Mouse (Mus musculus) limb, embryonic 14.5 days (tissue): ENCODE data around the gene Tmem240. TPM values are rescaled to one million over a fixed set of nuclear protein-coding genes. Genes with fewer than 3 reads are reported as not detected.

Source experiments
- ATAC-seq: fragments of 200-750 bp; cut with Nextera tagmentation; 2 replicates; pipeline ENCODE4 v1.8.0; 2017; ENCODE audit warnings: low read depth, moderate number of reproducible peaks, moderate TSS enrichment; ENCODE audit not compliant: low FRiP score
- DNase-seq: peaks from one replicate; pipeline ENCODE4 v3.0.0-alpha.2; 2015; ENCODE audit warnings: low spot score
- H3K27ac ChIP-seq: fragments of 300-500 bp; sonication (generic); replicated peaks from 2 replicates; pipeline ENCODE4 v1.5.1; 2014; ENCODE audit warnings: low read depth, mild to moderate bottlenecking, low read length, moderate library complexity, mixed read lengths
- H3K27me3 ChIP-seq: fragments of 300-500 bp; sonication (generic); 2 replicates; pipeline ENCODE4 v1.6.1; 2014; ENCODE audit warnings: low read length, mixed read lengths; ENCODE audit not compliant: control insufficient read depth, insufficient read depth
- H3K36me3 ChIP-seq: fragments of 300-500 bp; sonication (generic); 2 replicates; pipeline ENCODE4 v1.6.1; 2014; ENCODE audit warnings: mild to moderate bottlenecking, low read length, moderate library complexity, mixed read lengths; ENCODE audit not compliant: control insufficient read depth, insufficient read depth
- H3K4me1 ChIP-seq: fragments of 300-500 bp; sonication (generic); 2 replicates; pipeline ENCODE4 v1.6.1; 2014; ENCODE audit warnings: antibody characterized with exemption, low read length, mixed read lengths; ENCODE audit not compliant: control insufficient read depth, insufficient read depth
- H3K4me2 ChIP-seq: fragments of 300-500 bp; sonication (generic); replicated peaks from 2 replicates; pipeline ENCODE4 v1.6.1; 2014; ENCODE audit warnings: low read depth, mild to moderate bottlenecking, low read length, moderate library complexity; ENCODE audit not compliant: severe bottlenecking
- H3K4me3 ChIP-seq: fragments of 300-500 bp; sonication (generic); replicated peaks from 2 replicates; pipeline ENCODE4 v1.5.1; 2014; ENCODE audit warnings: low read length
- H3K9ac ChIP-seq: fragments of 300-500 bp; sonication (generic); 2 replicates; pipeline ENCODE4 v1.6.1; 2014; ENCODE audit warnings: mild to moderate bottlenecking, low read depth, low read length, moderate library complexity; ENCODE audit not compliant: severe bottlenecking
- H3K9me3 ChIP-seq: fragments of 300-500 bp; sonication (generic); 2 replicates; pipeline ENCODE4 v1.6.1; 2016; ENCODE audit warnings: low read length; ENCODE audit not compliant: control insufficient read depth
- POLR2A ChIP-seq: fragments of 200-500 bp; IDR thresholded peaks from 2 replicates; pipeline ENCODE4 v1.8.0; 2012; ENCODE audit warnings: inconsistent platforms, mild to moderate bottlenecking, moderate library complexity, borderline replicate concordance; ENCODE audit not compliant: insufficient read depth, insufficient read length; ENCODE audit errors: extremely low read depth
- WGBS: fragments of 180-500 bp; shearing (Covaris S2); extraction: QIAGEN DNeasy Blood & Tissue Kit; methylation state at CpG from one replicate; pipeline ENCODE4 v1.1.7; 2014; 5-methylcytosine and 5-hydroxymethylcytosine counted together
- polyA plus RNA-seq, 2 experiments: library from polyadenylated mRNA; depleted of rRNA in 1 of 2; stranded (reverse) in 1 of 2; unstranded in 1 of 2; fragments of >200 nt; fragmentation: Nextera tagmentation in 1 of 2; extraction: Ambion mirVana in 1 of 2; gene quantifications; 2 replicates each; pipeline versions ENCODE4 v1.2.1 to v1.2.3; 2012 to 2014

The Tmem240 gene
- polyA plus RNA-seq, 2 experiments, result 0.88 to 4.0 TPM

GRCm38 (mm10) chr4:155769880-155770512, 35.4 kb downstream of the Tmem240 start:
- H3K4me2 ChIP-seq, result peak overlapping the region; percentile 80
- peaks cover 13% of the 10 kb centered on the region for H3K4me1 ChIP-seq
- H3K9me3 ChIP-seq, result no peaks in the 10 kb centered on the region
- ATAC-seq, result peak; percentile 88
- 0% methylated on average over 29 of the region's 39 CpGs for WGBS
- peak overlapping the region; percentile 84 for H3K9ac ChIP-seq
- 0 out of 2 replicates have a peak, but pooled peaks have one; percentile 75 for TF ChIP-seq POLR2A
- H3K4me3 ChIP-seq, result peak overlapping the region; percentile 53
- H3K27me3 ChIP-seq, result no peaks in the 10 kb centered on the region
- H3K36me3 ChIP-seq, result no peaks in the 10 kb centered on the region
- DNase-seq, result peak; percentile 79
- peak overlapping the region; percentile 73 for H3K27ac ChIP-seq

GRCm38 (mm10) chr4:155770626-155771025, 36.0 kb downstream of the Tmem240 start:
- ATAC-seq (no peak), DNase-seq (no peak)
- WGBS, result 41% methylated on average over 21 of the region's 24 CpGs
- Histone ChIP-seq H3K4me3 (peak overlapping the region; percentile 53), H3K4me1 (peaks cover 16% of the 10 kb centered on the region), H3K36me3 (no peaks in the 10 kb centered on the region), H3K27ac (no peak overlapping the region), H3K9ac (peak overlapping the region; percentile 84), H3K4me2 (peak overlapping the region; percentile 80), H3K9me3 (no peaks in the 10 kb centered on the region), H3K27me3 (no peaks in the 10 kb centered on the region)
- TF ChIP-seq POLR2A, result no peak

- Histone ChIP-seq H3K36me3 (no peaks in the 10 kb centered on the region), H3K27me3 (no peaks in the 10 kb centered on the region), H3K4me1 (peaks cover 16% of the 10 kb centered on the region), H3K27ac (no peak overlapping the region), H3K4me3 (no peak overlapping the region), H3K9ac (no peak overlapping the region), H3K4me2 (no peak overlapping the region), H3K9me3 (no peaks in the 10 kb centered on the region)
- ATAC-seq, result no peak
- WGBS, result 93% methylated on average over 2 of the region's 2 CpGs
- DNase-seq, result no peak
- no peak for TF ChIP-seq POLR2A
These were observed 37.1 kb downstream of the Tmem240 start for GRCm38 (mm10) chr4:155771706-155772105.

GRCm38 (mm10) chr4:155772786-155773185, 38.2 kb downstream of the Tmem240 start:
- ATAC-seq (no peak), DNase-seq (no peak)
- WGBS, result 89% methylated on average over 13 of the region's 13 CpGs
- Histone ChIP-seq H3K9ac (no peak overlapping the region), H3K36me3 (no peaks in the 10 kb centered on the region), H3K4me3 (no peak overlapping the region), H3K9me3 (no peaks in the 10 kb centered on the region), H3K4me2 (no peak overlapping the region), H3K27ac (no peak overlapping the region), H3K27me3 (no peaks in the 10 kb centered on the region), H3K4me1 (peaks cover 16% of the 10 kb centered on the region)
- TF ChIP-seq POLR2A, result no peak

GRCm38 (mm10) chr4:155773335-155774078, 38.9 kb downstream of the Tmem240 start:
- no peak for DNase-seq
- peak overlapping the region; percentile 43 for H3K4me3 ChIP-seq
- H3K9ac ChIP-seq, result peak overlapping the region; percentile 51; the same call in 1 of the 2 replicates
- H3K36me3 ChIP-seq, result no peaks in the 10 kb centered on the region
- peak overlapping the region; percentile 92 for H3K4me2 ChIP-seq
- H3K27ac ChIP-seq, result no peak overlapping the region
- H3K9me3 ChIP-seq, result no peaks in the 10 kb centered on the region
- no peaks in the 10 kb centered on the region for H3K27me3 ChIP-seq
- no peak for ATAC-seq
- WGBS, result 67% methylated on average over 4 of the region's 5 CpGs
- no peak for TF ChIP-seq POLR2A
- H3K4me1 ChIP-seq, result peaks cover 16% of the 10 kb centered on the region
